Mouse (Mus musculus) neural tube, postnatal 0 days (tissue): ENCODE measurements around the gene Gm5751. TPM values are rescaled to one million over a fixed set of nuclear protein-coding genes. Genes with fewer than 3 reads are reported as not detected.

ENCODE experiments used
- polyA plus RNA-seq: library from polyadenylated mRNA; unstranded; fragments of >200 nt; fragmentation: Nextera tagmentation; extraction: Ambion mirVana; gene quantifications from 2 replicates; pipeline ENCODE4 v1.2.1, GENCODE M21; 2015

Gm5751 gene
- not detected in 2 replicates for polyA plus RNA-seq

GRCm38 (mm10) chrX:8873953-8874352 is at the start of gene Gm5751:
Gene Gm5751 (plus strand): TSS chrX:8874253.

GRCm38 (mm10) chrX:8843694-8844093 is 30.4 kb upstream of the Gm5751 start, which contains the start of gene Gm6592:
Gene Gm6592 (plus strand): TSS chrX:8843994.

DNA sequence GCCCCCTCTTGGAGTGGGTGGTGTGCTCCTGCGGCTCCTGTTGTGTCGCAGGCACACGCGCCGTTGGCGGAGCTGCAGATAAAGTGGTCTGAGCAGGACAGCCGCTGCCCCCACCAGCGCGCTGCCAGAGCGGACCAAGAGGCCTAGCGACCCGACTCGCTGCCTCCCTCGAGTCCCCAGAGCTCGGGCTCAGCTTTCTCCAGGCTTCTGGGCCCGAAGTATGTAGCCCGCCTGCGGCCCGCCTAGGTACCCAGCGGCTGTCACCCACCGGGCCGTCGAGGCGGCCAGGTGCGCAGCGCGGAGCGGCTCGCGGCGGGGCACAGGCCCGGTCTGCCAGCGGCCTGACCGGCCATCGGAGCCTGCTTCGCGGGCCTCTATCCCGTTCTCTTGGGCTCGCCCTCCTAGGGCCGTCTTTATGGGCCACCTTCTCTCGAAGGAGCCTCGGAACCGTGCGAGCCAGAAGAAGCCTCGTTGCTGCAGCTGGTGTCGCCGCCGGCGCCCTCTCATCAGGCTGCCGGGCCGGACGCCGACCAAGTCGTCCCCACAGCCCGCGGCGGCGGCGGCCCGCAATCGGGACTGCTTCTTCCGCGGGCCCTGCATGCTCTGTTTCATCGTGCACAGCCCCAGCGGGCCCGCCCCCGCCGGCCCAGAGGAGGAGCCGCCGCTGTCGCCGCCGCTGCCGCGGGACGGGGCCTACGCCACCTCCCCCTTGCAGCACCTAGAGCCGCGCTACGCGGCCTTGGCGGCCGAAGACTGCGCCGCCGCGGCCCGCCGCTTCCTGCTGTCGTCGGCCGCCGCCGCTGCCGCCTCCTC is 18.5 kb downstream of the Gm5751 start, which contains the start of gene B630019K06Rik:
B630019K06Rik (plus strand) TSS at position 40 of the 813 bp plus-strand sequence.

Other genes starting within 250 kb of the Gm5751 start
- gene Ssxb8, start 183.4 kb upstream of the Gm5751 start, polyA plus RNA-seq = not detected in 2 replicates
- not detected in 2 replicates for gene Ssx9, start 125.8 kb upstream of the Gm5751 start, polyA plus RNA-seq
- gene Ssxb5, start 70.6 kb upstream of the Gm5751 start, polyA plus RNA-seq = not detected in 2 replicates
- gene Gm6592, start 30.3 kb upstream of the Gm5751 start, polyA plus RNA-seq = not detected in 2 replicates
- gene B630019K06Rik, start 18.1 kb downstream of the Gm5751 start, polyA plus RNA-seq = 41.5 and 51.1 TPM in 2 replicates
- gene Fthl17b, start 88.7 kb downstream of the Gm5751 start, polyA plus RNA-seq = not detected in 2 replicates
- not detected in 2 replicates for gene Fthl17c, start 102.3 kb downstream of the Gm5751 start, polyA plus RNA-seq
- gene Fthl17d, start 112.5 kb downstream of the Gm5751 start, polyA plus RNA-seq = not detected in 2 replicates
- gene Fthl17e, start 159.2 kb downstream of the Gm5751 start, polyA plus RNA-seq = not detected in 2 replicates
- not detected in 2 replicates for gene Fthl17f, start 188.8 kb downstream of the Gm5751 start, polyA plus RNA-seq
- gene 4930402K13Rik, start 230.3 kb downstream of the Gm5751 start, polyA plus RNA-seq = not detected in 2 replicates